Mouse (Mus musculus) hindbrain, embryonic 11.5 days (tissue): ENCODE measurements around the gene Scg3. TPM values are rescaled to one million over a fixed set of nuclear protein-coding genes. Genes with fewer than 3 reads are reported as not detected.
"Not testable (repeated sequence)": the region's sequence is repeated elsewhere in the genome, so short reads cannot be mapped to it uniquely, and the experiment has no call there.

ENCODE experiments used
- ATAC-seq: fragments of 200-750 bp; cut with Nextera tagmentation; 2 replicates; pipeline ENCODE4 v1.8.0; 2017; ENCODE audit warnings: mild to moderate bottlenecking, moderate TSS enrichment, moderate library complexity; ENCODE audit not compliant: low FRiP score
- DNase-seq: peaks from one replicate; pipeline ENCODE4 v3.0.0-alpha.2; 2015; ENCODE audit warnings: low spot score
- H3K27ac ChIP-seq: fragments of 300-500 bp; sonication (generic); 2 replicates; pipeline ENCODE4 v1.5.1; 2014; ENCODE audit warnings: mild to moderate bottlenecking, low read depth, low read length
- H3K27me3 ChIP-seq: fragments of 300-500 bp; sonication (generic); 2 replicates; pipeline ENCODE4 v1.6.1; 2014; ENCODE audit warnings: mild to moderate bottlenecking, low read length, moderate library complexity, mixed read lengths; ENCODE audit not compliant: control insufficient read depth, insufficient read depth
- H3K36me3 ChIP-seq: fragments of 300-500 bp; sonication (generic); 2 replicates; pipeline ENCODE4 v1.6.1; 2014; ENCODE audit warnings: mild to moderate bottlenecking, low read length, moderate library complexity, mixed read lengths; ENCODE audit not compliant: control insufficient read depth, insufficient read depth
- H3K4me1 ChIP-seq: fragments of 300-500 bp; sonication (generic); replicated peaks from 2 replicates; pipeline ENCODE4 v1.6.1; 2014; ENCODE audit warnings: low read length, mixed read lengths; ENCODE audit not compliant: control insufficient read depth, insufficient read depth
- H3K4me2 ChIP-seq: fragments of 300-500 bp; sonication (generic); replicated peaks from 2 replicates; pipeline ENCODE4 v1.6.1; 2014; ENCODE audit warnings: mild to moderate bottlenecking, low read depth, low read length
- H3K4me3 ChIP-seq: fragments of 300-500 bp; sonication (generic); 2 replicates; pipeline ENCODE4 v1.5.1; 2014; ENCODE audit warnings: low read depth, low read length
- H3K9ac ChIP-seq: fragments of 300-500 bp; sonication (generic); 2 replicates; pipeline ENCODE4 v1.6.1; 2014; ENCODE audit warnings: low read depth, low read length
- H3K9me3 ChIP-seq: fragments of 300-500 bp; sonication (generic); 2 replicates; pipeline ENCODE4 v1.6.1; 2016; ENCODE audit warnings: low read length; ENCODE audit not compliant: control insufficient read depth
- WGBS: fragments of 180-500 bp; shearing (Covaris S2); extraction: QIAGEN DNeasy Blood & Tissue Kit; methylation state at CpG from one replicate; pipeline ENCODE4 v1.1.7; 2014; 5-methylcytosine and 5-hydroxymethylcytosine counted together
- polyA plus RNA-seq: library from polyadenylated mRNA; unstranded; fragments of >200 nt; fragmentation: Nextera tagmentation; extraction: Ambion mirVana; gene quantifications from 2 replicates; pipeline ENCODE4 v1.2.1, GENCODE M21; 2014

Scg3 gene
- polyA plus RNA-seq, 1 experiment from 2014 or later, result 76.0 TPM

DNA sequence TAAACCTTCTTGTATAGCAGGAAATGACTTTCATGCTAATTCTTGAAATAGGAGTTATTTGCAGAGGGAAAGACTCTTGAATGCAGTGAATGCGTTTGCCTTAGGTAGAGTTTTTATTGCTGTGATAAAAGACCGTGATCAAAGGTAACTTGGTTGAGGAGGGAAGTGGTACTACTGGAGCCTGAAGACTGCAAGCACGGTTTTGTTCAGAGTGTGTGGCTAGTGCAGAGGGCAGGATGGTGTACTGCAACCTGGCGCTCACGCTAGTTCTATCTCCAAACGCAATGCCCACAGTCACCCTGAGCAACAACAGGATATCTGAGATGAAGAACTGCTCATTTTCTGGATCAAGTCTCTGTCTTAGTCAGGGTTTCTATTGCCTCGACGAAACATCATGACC, 50.3 kb downstream of the Scg3 start:
- Histone ChIP-seq H3K9ac (no peak overlapping the region), H3K36me3 (no peaks in the 10 kb centered on the region), H3K27me3 (no peaks in the 10 kb centered on the region), H3K27ac (no peak overlapping the region), H3K4me2 (no peak overlapping the region), H3K4me3 (no peak overlapping the region), H3K4me1 (no peaks in the 10 kb centered on the region), H3K9me3 (no peaks in the 10 kb centered on the region)
- DNase-seq (no peak), ATAC-seq (no peak)
- WGBS, result 91% methylated on average over 8 of the region's 8 CpGs

DNA sequence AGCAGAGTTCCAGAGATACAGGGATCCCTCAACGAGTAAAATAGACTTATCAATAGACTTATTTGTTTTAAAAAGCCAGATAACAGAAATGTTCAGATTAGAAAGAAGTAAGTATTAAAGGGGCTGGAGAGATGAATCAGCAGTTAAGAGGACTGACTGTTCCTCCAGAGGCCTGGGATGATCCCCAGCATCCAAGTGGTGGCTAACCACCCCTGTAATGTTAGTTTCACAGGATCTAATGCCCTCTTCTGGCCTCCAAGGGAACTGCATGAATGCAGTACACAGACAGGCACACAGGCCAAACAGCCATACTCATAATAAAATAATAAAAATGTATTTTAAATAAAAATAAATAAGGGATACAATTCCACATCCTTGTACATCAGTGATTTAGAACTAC, 51.0 kb downstream of the Scg3 start:
- Histone ChIP-seq H3K4me3 (no peak overlapping the region), H3K9me3 (no peaks in the 10 kb centered on the region), H3K4me1 (no peaks in the 10 kb centered on the region), H3K9ac (no peak overlapping the region), H3K27ac (no peak overlapping the region), H3K36me3 (no peaks in the 10 kb centered on the region), H3K27me3 (no peaks in the 10 kb centered on the region), H3K4me2 (no peak overlapping the region)
- WGBS, result 29% methylated on average over 1 of the region's 1 CpGs
- DNase-seq, result peak; percentile 54
- ATAC-seq, result peak; percentile 27; the same call in 1 of the 2 replicates

DNA sequence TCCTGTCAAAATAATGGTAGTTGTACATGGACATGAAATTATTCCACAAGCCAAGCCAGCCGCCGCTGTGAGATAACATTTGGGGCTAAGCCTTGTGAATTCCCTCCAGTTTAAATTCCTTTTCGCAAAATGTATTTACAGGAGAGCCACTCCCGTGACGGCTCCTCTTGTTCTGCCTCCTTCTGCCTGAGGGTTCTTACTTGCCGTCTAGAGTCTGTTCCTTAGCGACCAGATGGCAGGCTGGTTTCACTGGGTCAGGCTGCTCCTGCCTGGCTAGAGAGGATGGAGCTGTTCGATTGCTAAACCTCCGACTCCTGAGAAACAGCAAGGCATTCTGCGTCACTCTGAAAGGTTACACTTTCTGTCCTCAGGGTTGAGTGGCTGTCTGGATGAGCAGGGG, 51.7 kb downstream of the Scg3 start:
- Histone ChIP-seq H3K4me3 (no peak overlapping the region), H3K9me3 (no peaks in the 10 kb centered on the region), H3K4me1 (no peaks in the 10 kb centered on the region), H3K4me2 (no peak overlapping the region), H3K9ac (no peak overlapping the region), H3K36me3 (no peaks in the 10 kb centered on the region), H3K27ac (no peak overlapping the region), H3K27me3 (no peaks in the 10 kb centered on the region)
- no peak for DNase-seq
- 59% methylated on average over 10 of the region's 10 CpGs for WGBS
- no peak for ATAC-seq

DNA sequence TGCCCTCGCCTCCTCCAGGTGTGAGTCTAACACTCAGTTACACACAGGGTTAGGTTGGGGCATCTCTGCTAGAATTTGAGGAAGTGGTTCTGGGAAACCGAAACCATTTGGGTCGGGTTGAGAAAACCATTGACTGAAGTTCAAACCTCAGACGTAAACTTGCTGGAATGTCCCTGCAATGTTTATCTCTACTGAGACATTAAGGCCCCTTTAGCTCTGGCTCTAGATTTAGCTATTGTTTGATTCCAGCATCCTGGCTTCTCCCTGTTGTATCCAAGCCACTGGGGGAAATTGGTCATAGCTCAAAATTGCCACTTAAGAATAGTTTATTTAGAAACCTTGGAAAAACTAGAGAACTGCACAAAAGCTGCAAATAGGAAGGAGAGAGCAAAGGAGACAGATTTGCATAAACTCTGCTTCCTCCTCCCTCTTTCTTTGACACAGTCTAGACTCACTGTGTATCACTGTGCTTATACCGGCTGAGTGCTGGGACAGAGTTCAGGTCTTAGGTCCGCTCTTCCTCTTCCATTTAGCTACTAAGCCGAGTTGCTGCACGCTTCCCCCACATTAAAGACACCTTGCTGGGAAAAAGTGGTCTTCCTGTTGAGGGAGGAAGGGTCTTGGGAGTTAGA, 52.9 kb downstream of the Scg3 start:
- H3K9ac ChIP-seq, result no peak overlapping the region
- H3K4me2 ChIP-seq, result no peak overlapping the region
- ATAC-seq, result no peak
- H3K4me3 ChIP-seq, result no peak overlapping the region
- H3K4me1 ChIP-seq, result no peaks in the 10 kb centered on the region
- WGBS, result 87% methylated on average over 8 of the region's 8 CpGs
- no peaks in the 10 kb centered on the region for H3K36me3 ChIP-seq
- H3K27ac ChIP-seq, result no peak overlapping the region
- no peaks in the 10 kb centered on the region for H3K27me3 ChIP-seq
- no peak for DNase-seq
- H3K9me3 ChIP-seq, result no peaks in the 10 kb centered on the region

DNA sequence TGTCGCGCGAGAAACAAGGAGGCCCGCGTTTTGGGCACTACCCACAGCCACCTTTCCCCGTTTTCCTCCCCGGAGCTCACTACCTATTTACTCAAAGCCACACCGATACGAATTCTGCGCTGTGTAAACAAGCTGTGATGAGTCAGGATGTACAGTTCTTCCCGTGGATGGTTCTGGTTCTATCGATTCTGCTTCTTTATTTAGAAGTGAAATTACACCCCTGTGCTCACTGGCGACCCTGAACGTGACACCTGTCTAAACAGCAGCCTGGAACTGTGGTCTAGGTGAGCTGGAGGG, 57.6 kb downstream of the Scg3 start:
- Histone ChIP-seq H3K9me3 (no peaks in the 10 kb centered on the region), H3K4me1 (no peaks in the 10 kb centered on the region), H3K9ac (peak overlapping the region; percentile 89), H3K4me2 (peak overlapping the region; percentile 87), H3K27me3 (no peaks in the 10 kb centered on the region), H3K36me3 (no peaks in the 10 kb centered on the region), H3K27ac (peak overlapping the region; percentile 83), H3K4me3 (peak overlapping the region; percentile 74)
- DNase-seq (no peak), ATAC-seq (no peak)
- WGBS, result under 1% methylated on average over 14 of the region's 14 CpGs

DNA sequence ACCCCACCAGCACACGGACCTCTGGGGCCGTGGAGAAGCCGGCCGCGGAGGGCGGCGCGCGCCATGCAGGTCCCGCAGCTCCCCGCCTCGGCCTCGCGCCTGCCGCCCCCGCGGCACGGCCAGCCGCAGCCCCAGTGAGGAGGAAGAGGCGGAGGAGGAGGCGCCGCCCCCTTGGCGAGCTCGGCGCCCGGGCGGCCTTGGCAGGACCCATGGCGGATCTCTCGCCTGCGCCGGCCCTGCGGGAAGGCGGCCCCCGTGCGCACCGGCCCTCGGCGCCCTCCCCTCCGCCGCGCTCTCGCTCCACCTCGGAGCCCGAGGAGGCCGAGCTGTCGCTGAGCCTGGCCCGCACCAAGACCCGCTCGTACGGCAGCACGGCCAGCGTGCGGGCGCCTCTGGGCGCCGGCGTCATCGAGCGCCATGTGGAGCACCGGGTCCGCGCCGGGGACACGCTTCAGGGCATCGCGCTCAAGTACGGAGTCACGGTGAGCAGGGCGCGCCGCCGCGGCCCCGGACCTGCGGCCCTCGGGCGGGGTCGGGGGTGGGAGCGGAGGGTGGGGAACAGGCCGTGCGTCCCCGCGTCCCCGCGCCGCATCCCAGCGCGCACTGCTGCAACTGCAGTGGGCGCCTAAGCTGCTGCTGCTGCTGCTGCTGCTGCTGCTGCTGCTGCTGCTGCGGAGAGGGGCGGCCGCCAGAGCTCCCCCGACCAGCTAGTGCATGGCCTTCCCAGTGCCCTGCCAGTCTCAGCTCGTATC, 58.1 kb downstream of the Scg3 start, which contains the start of gene Lysmd2:
Gene Lysmd2 (plus strand): TSS at position 186 of the 752 bp plus-strand sequence.
- Histone ChIP-seq H3K4me3 (peak within 1 kb of the TSS; percentile 74), H3K27me3 (no peaks in the 10 kb centered on the region), H3K4me1 (no peaks in the 10 kb centered on the region), H3K9ac (peak within 1 kb of the TSS; percentile 89), H3K9me3 (no peaks in the 10 kb centered on the region), H3K4me2 (peak within 1 kb of the TSS; percentile 87), H3K36me3 (no peaks in the 10 kb centered on the region), H3K27ac (peak within 1 kb of the TSS; percentile 83)
- DNase-seq (peak; percentile 77), ATAC-seq (peak; percentile 90)
- WGBS, result under 1% methylated on average over 86 of the region's 94 CpGs

DNA sequence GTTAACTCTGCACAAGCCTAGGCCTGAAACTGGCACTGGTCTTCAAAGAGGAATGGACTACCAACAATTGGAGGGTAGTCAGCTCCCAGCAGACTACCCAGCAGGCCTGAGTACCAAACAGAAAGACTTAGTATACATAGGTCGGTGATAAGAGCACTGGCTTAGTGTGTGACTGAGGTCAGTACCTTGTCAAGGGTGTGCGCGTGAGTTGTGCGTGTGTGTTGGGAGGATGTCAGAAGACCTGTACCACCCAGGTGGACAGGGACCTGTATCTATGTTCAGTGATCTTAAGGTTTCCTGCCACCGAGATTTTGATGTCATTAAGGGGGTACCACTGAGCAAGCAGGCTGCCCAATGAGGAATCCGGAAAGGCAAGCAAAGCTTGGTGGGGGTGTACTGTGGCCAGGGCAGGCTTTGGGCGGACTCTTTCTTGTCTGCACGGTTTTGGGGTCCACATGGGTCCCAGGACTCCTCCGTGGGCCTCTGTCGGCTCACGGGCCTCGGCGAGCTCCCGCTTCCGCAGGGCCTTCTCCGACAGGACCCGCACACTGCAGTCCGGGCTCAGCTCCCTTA, 58.8 kb downstream of the Scg3 start:
- H3K36me3 ChIP-seq, result no peaks in the 10 kb centered on the region
- peak; percentile 36 for ATAC-seq
- peak overlapping the region; percentile 87 for H3K4me2 ChIP-seq
- no peaks in the 10 kb centered on the region for H3K27me3 ChIP-seq
- no peak for DNase-seq
- H3K9ac ChIP-seq, result peak overlapping the region; percentile 89
- H3K9me3 ChIP-seq, result no peaks in the 10 kb centered on the region
- H3K4me1 ChIP-seq, result no peaks in the 10 kb centered on the region
- H3K4me3 ChIP-seq, result peak overlapping the region; percentile 74
- H3K27ac ChIP-seq, result peak overlapping the region; percentile 83
- WGBS, result 17% methylated on average over 17 of the region's 18 CpGs

DNA sequence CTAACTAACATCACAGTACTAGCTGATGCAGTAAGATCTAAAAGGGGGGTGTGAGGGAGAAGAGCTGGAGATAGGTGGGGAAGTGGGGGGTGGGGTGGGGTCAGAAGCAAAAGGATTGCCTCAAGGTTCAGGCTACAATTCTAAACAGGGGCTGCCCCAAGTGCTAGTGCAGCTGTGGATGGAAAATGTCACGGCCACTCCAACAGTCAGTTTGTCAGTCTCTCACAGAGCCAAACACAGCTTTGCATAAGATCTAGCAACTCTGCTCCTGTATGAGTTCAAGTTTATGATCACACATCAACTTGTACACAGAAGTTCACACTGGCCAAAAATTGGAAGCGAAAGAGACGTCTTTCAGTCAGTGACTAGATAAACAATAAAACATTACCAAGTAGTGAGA, 62.4 kb downstream of the Scg3 start:
- ATAC-seq (no peak), DNase-seq (no peak)
- H3K4me3 ChIP-seq, result no peak overlapping the region
- no peak overlapping the region for H3K27ac ChIP-seq
- H3K9me3 ChIP-seq, result no peaks in the 10 kb centered on the region
- no peak overlapping the region for H3K9ac ChIP-seq
- H3K36me3 ChIP-seq, result no peaks in the 10 kb centered on the region
- H3K4me1 ChIP-seq, result no peaks in the 10 kb centered on the region
- H3K27me3 ChIP-seq, result no peaks in the 10 kb centered on the region
- 93% methylated on average over 3 of the region's 3 CpGs for WGBS
- no peak overlapping the region for H3K4me2 ChIP-seq

DNA sequence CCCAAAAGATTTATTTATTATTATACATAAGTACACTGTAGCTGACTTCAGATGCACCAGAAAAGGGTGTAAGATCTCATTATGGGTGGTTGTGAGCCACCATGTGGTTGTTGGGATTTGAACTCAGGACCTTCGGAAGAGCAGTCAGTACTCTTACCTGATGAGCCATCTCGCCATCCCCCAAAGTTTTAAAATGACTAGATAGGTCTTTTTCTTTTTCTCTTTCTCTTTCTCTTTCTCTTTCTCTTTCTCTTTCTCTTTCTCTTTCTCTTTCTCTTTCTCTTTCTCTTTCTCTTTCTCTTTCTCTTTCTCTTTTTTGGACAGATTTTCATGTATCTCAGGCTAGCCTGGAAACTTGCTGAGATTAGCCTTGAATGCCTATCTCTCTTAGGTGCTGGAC, 64.1 kb downstream of the Scg3 start:
- not testable (repeated sequence) for H3K27me3 ChIP-seq, ATAC-seq, H3K9me3 ChIP-seq, H3K4me3 ChIP-seq, H3K9ac ChIP-seq, H3K27ac ChIP-seq, H3K4me2 ChIP-seq, DNase-seq, H3K36me3 ChIP-seq, H3K4me1 ChIP-seq
- WGBS, result 90% methylated on average over 2 of the region's 2 CpGs
